Mouse (Mus musculus): ENCODE data around the gene Cct7.
A peak's percentile ranks its signal among the peaks of the same experiment; 100 is the strongest.
"Not testable (repeated sequence)": the region's sequence is repeated elsewhere in the genome, so short reads cannot be mapped to it uniquely, and the experiment has no call there.

Cct7 gene

DNA sequence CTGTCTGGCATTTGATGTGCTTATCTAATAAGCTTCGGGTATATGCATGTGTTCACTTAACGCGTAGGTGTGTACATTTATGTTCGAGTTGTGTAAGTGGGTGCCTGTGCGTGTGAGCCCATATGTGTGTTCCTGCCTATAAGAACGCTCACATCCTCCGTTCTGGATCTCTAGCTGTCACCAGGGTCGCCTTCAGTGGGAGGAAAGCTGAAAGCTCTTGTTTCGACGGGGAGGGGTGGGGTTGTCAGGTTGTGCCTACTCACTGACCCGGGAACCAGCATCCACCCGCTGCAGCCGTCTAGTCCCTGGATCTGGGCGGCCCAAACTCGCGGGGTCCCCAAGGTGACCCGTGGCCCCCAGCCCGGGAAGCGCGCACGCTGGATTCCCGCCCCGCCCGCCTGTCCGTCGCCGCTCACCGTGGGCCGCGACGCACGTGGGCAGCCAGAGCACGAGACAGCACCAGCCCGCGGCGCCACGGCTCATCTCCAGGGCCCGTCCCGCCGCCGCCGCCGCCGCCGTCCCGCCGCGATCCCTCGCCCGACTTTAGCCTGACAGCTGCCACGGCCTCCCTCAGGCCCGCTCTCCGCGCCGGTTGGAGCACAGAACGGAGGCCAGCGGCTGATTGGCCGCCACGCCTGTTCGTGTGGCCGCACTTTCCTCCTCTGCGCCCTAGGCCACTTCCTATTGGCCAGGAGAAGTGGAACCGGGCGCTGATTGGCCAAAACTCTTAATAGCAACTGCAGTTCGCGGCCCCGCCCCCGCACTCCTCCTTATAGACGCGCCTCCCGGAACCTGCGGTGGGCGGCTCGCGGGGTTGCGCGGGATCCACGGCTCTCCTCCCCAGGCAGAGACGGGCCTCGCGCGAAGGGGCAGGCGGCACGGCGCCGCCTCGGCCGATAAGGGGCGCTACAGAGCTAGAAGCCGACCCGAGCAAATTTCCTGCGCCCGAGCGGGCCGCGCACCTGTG, at the start of gene Cct7:
Cct7 (plus strand) TSS at position 818 of the 967 bp plus-strand sequence.
- peak; percentile 100 for DNase-seq

DNA sequence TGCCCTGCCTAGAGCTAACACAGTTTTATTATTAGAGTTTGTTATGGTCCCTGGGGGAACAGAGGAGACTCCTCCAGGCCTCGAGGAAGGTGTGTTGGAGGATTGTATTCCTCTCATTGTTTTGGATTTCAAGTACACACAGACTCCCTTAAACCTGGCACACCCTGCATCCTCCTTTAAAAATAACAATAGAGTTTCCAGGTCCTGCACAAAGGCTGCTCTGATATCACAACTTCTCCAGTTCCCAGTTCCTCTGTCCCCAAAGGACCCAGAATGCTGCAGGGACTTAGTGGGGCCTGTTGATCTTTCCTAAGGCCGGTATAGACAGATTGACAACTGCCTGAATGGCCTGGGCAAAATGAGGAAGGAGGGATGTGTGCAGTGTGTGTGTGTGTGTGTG, 48.7 kb upstream of the Cct7 start:
- DNase-seq, result no peak

- no peak for DNase-seq
Observed at GRCm38 (mm10) chr6:85403039-85403438, 48.3 kb upstream of the Cct7 start.

DNA sequence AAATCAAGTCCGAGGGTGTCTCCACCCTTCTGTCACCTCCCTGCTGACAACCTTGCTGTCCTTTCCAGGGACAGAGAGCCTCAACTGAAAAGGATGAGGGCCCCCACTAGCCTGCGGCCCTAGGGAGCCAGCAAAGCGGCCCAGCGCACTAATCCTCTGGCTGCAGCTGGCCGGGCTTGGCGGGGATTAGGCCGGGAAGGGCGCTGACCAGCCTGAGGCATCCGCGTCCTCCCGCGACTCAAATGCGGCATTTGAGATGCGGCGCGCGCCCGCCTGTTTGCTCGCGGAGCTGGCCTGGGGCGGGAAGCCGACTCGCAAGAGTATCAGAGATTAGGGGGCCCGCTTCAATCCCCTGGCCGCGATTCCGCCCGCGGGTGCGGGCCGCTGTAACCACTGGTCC, 42.3 kb upstream of the Cct7 start:
- no peak for DNase-seq

DNA sequence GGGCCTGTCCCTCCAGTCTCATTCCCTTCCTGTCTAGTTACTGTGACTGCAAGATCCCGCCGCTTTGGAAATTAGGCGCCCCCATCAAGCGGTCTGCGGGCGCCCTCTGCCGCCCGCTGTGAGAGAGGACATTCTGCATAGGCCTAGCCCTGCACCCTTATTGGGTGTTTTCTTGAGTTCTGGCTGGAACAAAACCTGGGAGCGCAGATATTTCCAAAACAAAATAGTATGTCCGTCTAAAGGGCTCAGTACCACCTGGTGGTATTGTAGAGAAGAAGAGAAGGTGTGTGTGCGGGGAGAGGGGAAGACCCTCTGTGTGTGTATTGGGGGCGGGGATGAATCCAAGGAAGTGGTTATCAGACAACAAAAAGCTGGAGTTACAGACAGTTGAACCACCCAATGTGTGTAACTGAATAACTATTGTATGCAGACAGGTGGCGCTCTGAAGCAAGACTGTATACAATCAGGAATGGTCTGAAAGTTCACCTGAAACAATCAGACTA, 40.5 kb upstream of the Cct7 start:
- DNase-seq, result peak; percentile 22

DNA sequence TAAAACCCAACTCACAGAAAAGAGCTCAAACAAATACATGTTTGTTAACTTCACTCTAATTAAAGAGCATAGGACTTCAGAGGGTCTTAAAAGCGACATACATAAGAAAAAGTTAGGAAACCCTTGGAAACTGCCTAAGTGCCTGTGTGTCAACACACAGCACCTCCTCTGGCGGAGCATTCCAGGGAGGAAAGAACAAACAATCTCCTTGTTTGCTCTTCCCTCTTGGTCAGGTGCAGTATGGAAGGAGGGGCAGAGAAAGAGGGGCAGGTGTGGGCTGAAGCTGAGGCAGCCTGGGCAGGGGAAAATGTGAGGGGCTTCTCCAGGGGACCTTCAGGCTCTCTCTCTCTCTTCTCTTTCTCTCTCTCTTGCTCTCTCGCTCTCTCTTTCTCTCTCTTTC, 35.5 kb upstream of the Cct7 start:
- no peak for DNase-seq

- DNase-seq, result no peak
Observed at GRCm38 (mm10) chr6:85419150-85419549, 32.2 kb upstream of the Cct7 start.

GRCm38 (mm10) chr6:85423836-85424379, 27.4 kb upstream of the Cct7 start, which contains the start of gene Noto:
TSS of gene Noto (plus strand) at chr6:85423886.
- no peak for DNase-seq

DNA sequence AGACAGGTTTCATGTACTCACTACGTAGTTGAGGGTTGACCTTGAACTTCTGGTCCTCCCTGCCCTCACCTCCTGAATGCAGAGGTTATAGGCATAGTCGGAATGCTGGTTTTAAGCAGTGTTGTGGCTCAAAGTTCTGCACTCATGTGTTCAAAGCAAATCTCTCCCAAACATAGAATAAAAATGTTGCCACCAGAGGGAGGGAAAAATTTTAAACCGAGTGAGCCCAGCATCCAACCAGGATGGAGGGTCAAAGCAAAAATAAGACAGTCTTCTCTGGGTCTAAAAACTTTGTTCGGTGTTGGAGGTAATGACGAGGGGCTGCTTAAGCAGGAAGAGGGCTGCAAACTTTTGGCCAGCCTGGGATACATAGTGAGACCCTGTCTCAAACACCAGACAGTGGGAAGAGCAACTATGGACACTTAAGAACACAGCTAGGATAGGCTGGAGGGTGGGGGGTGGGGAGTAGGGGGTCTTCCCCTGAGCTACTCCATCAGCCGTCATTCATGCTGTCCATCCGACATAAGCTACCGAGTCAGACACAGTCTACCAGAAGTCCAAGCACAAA, 20.0 kb upstream of the Cct7 start:
- no peak for DNase-seq

- peak; percentile 82 for DNase-seq
Observed at GRCm38 (mm10) chr6:85431842-85432431, 19.4 kb upstream of the Cct7 start, which contains the start of gene Smyd5. TSS of gene Smyd5 (plus strand) at chr6:85431989.

GRCm38 (mm10) chr6:85433865-85434264, 17.4 kb upstream of the Cct7 start:
- DNase-seq, result no peak

DNA sequence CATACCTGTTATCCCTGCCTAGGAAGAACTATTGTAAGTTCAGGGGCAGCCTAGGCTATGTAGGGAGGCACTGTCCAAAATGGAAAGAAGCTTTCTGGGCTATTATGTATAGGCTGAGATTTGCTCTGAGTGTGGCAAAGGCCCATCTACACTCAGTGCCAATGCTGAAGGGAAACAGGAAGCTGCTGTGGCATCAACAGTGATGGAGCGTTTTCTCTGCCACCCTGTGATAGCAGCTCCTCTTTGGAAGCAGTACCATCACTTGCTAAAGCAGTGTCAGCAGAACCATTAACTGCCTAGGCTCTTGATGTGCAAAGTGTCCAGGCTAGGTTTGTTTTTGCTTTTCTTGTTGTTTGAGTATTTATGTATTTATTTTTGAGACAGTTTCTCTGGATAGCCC, 15.1 kb upstream of the Cct7 start:
- no peak for DNase-seq

- DNase-seq, result no peak
Observed at GRCm38 (mm10) chr6:85436631-85437030, 14.7 kb upstream of the Cct7 start.

DNA sequence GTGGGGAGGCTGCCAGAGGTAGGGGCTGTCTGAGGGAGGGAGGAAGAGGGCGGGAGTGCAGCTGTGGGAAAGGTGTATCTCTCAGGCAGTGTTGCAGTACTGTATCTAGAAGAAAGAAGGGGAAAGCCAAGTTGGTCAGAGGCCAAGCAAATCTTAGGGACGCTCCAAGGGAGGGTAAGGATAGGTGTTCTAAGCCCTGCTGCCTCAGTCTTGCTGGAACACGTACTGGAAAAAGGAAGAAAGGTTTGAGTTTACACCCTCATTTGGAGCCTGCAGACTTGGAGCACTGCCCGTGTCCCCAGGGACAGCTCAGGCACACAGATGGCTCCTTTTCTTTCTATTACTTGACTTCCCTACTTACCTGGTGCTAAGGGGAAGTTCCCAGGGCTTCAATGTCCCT, 10.2 kb upstream of the Cct7 start:
- DNase-seq, result no peak

GRCm38 (mm10) chr6:85443488-85444233, 7.7 kb upstream of the Cct7 start:
- no peak for DNase-seq

DNA sequence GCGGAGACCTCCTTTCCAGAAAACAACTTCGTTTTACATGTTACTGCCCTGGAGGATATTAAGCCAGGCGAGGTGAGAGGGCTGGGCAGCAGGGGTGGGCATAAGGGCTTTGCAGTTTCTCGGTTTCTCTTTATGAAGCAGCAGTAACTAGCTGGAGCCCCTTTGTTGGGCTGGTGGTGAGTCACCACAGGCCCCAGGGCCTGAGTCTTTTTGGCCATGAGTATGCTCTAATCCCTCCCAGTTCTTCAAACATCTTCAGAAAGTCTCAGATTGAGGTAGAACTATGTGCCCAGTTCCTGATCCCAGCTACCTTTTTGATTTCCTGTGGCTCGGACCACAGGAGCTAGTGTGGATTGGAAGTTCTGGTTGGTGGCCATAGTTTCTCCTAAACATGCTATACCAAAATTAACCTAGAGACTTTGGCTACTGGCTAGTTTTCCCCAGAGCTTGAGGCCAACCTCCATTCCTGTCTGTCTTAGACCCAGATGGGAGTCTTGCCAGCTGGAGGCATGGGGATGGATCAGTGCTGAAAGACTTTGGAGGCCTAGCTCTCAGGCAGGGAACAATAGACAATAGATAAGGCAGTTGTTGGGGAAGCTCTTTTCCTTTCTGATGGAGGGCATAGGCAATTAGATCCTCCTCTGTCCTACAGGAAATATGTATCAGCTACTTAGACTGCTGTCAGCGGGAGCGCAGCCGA, 6.9 kb upstream of the Cct7 start:
- no peak for DNase-seq

GRCm38 (mm10) chr6:85445286-85445685, 6.0 kb upstream of the Cct7 start:
- DNase-seq, result no peak

- DNase-seq, result no peak
Observed at GRCm38 (mm10) chr6:85447351-85447750, 4.0 kb upstream of the Cct7 start.

- DNase-seq, result not testable (repeated sequence)
Observed at GRCm38 (mm10) chr6:85450140-85450539, 1.2 kb upstream of the Cct7 start.

DNA sequence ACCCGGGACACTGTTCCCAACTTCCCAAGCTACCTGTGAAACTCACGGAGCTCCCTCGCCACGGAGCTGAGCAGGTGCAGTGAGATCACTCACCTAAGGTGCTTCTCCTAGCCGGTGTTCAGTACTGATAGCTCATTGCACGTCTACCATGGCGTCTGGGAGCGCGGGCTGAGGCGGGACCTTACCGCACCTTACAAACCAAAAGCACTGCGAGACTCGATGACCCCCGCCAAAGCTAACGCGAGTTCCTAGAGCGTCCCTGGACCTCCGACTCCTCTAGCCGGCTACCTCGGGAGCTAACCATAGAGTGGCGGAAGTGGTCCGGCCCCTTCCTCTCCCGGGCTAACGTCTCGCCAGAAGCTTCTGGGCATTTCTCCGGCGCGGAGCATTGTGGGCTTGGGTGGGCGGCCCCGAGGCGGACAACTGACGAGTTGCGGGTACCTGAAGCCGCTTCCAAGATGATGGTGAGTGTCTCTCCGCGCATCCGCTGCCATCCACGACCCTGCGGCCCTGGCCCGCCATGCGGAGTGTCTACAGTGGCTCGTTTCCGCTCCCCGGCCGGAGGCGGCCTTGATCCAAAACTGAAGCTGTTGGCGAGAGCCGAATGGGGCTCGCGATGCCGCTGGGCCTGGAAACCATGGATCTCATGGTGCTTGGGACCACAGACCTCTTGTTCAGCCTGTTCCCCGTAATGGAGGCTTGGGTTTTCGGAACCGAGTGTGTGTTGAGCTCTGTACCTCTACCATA, 523 bp downstream of the Cct7 start, which contains the start of gene Pradc1:
Pradc1 (minus strand) TSS at position 307 of the 747 bp plus-strand sequence.
- peak; percentile 99 for DNase-seq

GRCm38 (mm10) chr6:85452411-85452665, 1.0 kb downstream of the Cct7 start:
- DNase-seq, result no peak

All from layer of hippocampus, adult 9-11 months (tissue).